Mouse (Mus musculus) frontal cortex, postnatal 36 days (tissue): ENCODE data around the gene Gm21903.
"Not testable (repeated sequence)": the region's sequence is repeated elsewhere in the genome, so short reads cannot be mapped to it uniquely, and the experiment has no call there.

Source experiments
- DNase-seq, 2 experiments: peaks; one replicate each; pipeline ENCODE4 v3.0.0; 2022; ENCODE audit warnings: low spot score in 2 of 2

The Gm21903 gene

GRCm38 (mm10) chr17:39043241-39043640 lies at the start of gene Gm21903:
TSS of gene Gm21903 (minus strand) at chr17:39043341.
- DNase-seq, result no peak

GRCm38 (mm10) chr17:39076937-39077336 lies 33.8 kb upstream of the Gm21903 start, which contains the start of gene Esp23:
TSS of gene Esp23 (minus strand) at chr17:39077037.
- no peak for DNase-seq

GRCm38 (mm10) chr17:39063641-39064040 lies 20.5 kb upstream of the Gm21903 start:
- DNase-seq, result no peak

GRCm38 (mm10) chr17:39036395-39036794 lies 6.7 kb downstream of the Gm21903 start, which contains the start of gene Esp24:
TSS of gene Esp24 (plus strand) at chr17:39036695.
- DNase-seq, result not testable (repeated sequence)

- no peak for DNase-seq
Observed at GRCm38 (mm10) chr17:39017184-39017583, 26.0 kb downstream of the Gm21903 start.

- no peak for DNase-seq
Observed at GRCm38 (mm10) chr17:39010675-39011638, 32.2 kb downstream of the Gm21903 start.

- no peak for DNase-seq
Observed at GRCm38 (mm10) chr17:39009846-39010245, 33.3 kb downstream of the Gm21903 start.
